Mouse (Mus musculus) MEL (cell line): ENCODE data around the gene Rab11fip4. TPM values are rescaled to one million over a fixed set of nuclear protein-coding genes. Genes with fewer than 3 reads are reported as not detected.

Source experiments
- DNase-seq: peaks from one replicate; pipeline ENCODE4 v3.0.0; 2011; ENCODE audit warnings: low read depth, low spot score
- H3K27ac ChIP-seq: 2 replicates; pipeline ENCODE4 v1.5.1; 2012; ENCODE audit warnings: low read depth, mild to moderate bottlenecking, control low read depth, low read length, moderate library complexity; ENCODE audit not compliant: control insufficient read depth
- H3K27me3 ChIP-seq, 2 experiments: fragments of 150-350 bp in 1 of 2; sonication (generic) in 1 of 2; 2 replicates each; pipeline ENCODE4 v1.6.1; 2012; ENCODE audit warnings: low read length in 2 of 2, mild to moderate bottlenecking in 2 of 2, improper control_type of control experiment in 1 of 2, moderate library complexity in 1 of 2; ENCODE audit not compliant: insufficient read depth in 2 of 2, control insufficient read depth in 1 of 2
- H3K36me3 ChIP-seq, 2 experiments: 2 replicates each; pipeline ENCODE4 v1.6.1; 2012 to 2014; ENCODE audit warnings: low read length in 2 of 2, improper control_type of control experiment in 1 of 2, inconsistent platforms in 1 of 2, mild to moderate bottlenecking in 1 of 2; ENCODE audit not compliant: insufficient read depth in 2 of 2, control insufficient read depth in 1 of 2
- H3K4me1 ChIP-seq, 2 experiments: fragments of 150-350 bp in 1 of 2; sonication (generic) in 1 of 2; 2 replicates each; pipeline ENCODE4 v1.6.1; 2012; ENCODE audit warnings: low read length in 2 of 2, improper control_type of control experiment in 1 of 2, mild to moderate bottlenecking in 1 of 2; ENCODE audit not compliant: insufficient read depth in 2 of 2, control insufficient read depth in 1 of 2
- H3K4me3 ChIP-seq, 2 experiments: fragments of 150-350 bp in 1 of 2; sonication (generic) in 1 of 2; 2 replicates each; pipeline ENCODE4 v1.5.1; 2012; ENCODE audit warnings: low read depth in 2 of 2, low read length in 2 of 2, mild to moderate bottlenecking in 2 of 2, moderate library complexity in 2 of 2, control low read depth in 1 of 2, improper control_type of control experiment in 1 of 2; ENCODE audit not compliant: control insufficient read depth in 1 of 2, insufficient read depth in 1 of 2
- H3K79me2 ChIP-seq: 2 replicates; pipeline ENCODE4 v1.6.1; 2012; ENCODE audit warnings: mild to moderate bottlenecking, low read length, moderate library complexity; ENCODE audit not compliant: control insufficient read depth, poor library complexity, insufficient read depth
- H3K9ac ChIP-seq: 2 replicates; pipeline ENCODE4 v1.6.1; 2012; ENCODE audit warnings: low read depth, mild to moderate bottlenecking, control low read depth, low read length, moderate library complexity; ENCODE audit not compliant: control insufficient read depth, poor library complexity, severe bottlenecking
- H3K9me3 ChIP-seq: fragments of 150-350 bp; sonication (generic); replicated peaks from 2 replicates; pipeline ENCODE4 v1.6.1; 2012; ENCODE audit warnings: mild to moderate bottlenecking, low read length, improper control_type of control experiment, moderate library complexity; ENCODE audit not compliant: insufficient read depth
- CHD1 ChIP-seq: IDR thresholded peaks from 2 replicates; pipeline ENCODE4 v1.6.1; 2012; ENCODE audit warnings: low read depth, mild to moderate bottlenecking, inconsistent platforms, low read length, improper control_type of control experiment
- CHD2 ChIP-seq: IDR thresholded peaks from 2 replicates; pipeline ENCODE4 v1.6.1; 2011; ENCODE audit warnings: low read length, improper control_type of control experiment
- E2F4 ChIP-seq: IDR thresholded peaks from 2 replicates; pipeline ENCODE4 v1.6.1; 2011; ENCODE audit warnings: low read depth, low read length, improper control_type of control experiment, borderline replicate concordance
- ELF1 ChIP-seq: IDR thresholded peaks from 2 replicates; pipeline ENCODE4 v1.6.1; 2014; ENCODE audit warnings: low read depth, mild to moderate bottlenecking, inconsistent platforms, low read length, improper control_type of control experiment, moderate library complexity
- ETS1 ChIP-seq: IDR thresholded peaks from 2 replicates; pipeline ENCODE4 v1.6.1; 2012; ENCODE audit warnings: low read depth, mild to moderate bottlenecking, inconsistent platforms, low read length, improper control_type of control experiment, moderate library complexity
- JUND ChIP-seq: IDR thresholded peaks from 2 replicates; pipeline ENCODE4 v1.6.1; 2011; ENCODE audit warnings: low read depth, mild to moderate bottlenecking, improper control_type of control experiment, low read length
- KAT2A ChIP-seq: conservative IDR thresholded peaks from 2 replicates; pipeline ENCODE4 v1.6.1; 2012; ENCODE audit warnings: low read depth, low read length, improper control_type of control experiment, inconsistent platforms
- MAX ChIP-seq: IDR thresholded peaks from 2 replicates; pipeline ENCODE4 v1.6.1; 2011; ENCODE audit warnings: low read length, improper control_type of control experiment
- MAZ ChIP-seq: IDR thresholded peaks from 2 replicates; pipeline ENCODE4 v1.6.1; 2012; ENCODE audit warnings: low read depth, mild to moderate bottlenecking, inconsistent platforms, low read length, improper control_type of control experiment
- MEF2A ChIP-seq: IDR thresholded peaks from 2 replicates; pipeline ENCODE4 v1.6.1; 2014; ENCODE audit warnings: low read depth, mild to moderate bottlenecking, inconsistent platforms, low read length, improper control_type of control experiment; ENCODE audit not compliant: poor library complexity, insufficient replicate concordance, severe bottlenecking; ENCODE audit errors: extremely low read depth
- MXI1 ChIP-seq: IDR thresholded peaks from 2 replicates; pipeline ENCODE4 v1.6.1; 2011; ENCODE audit warnings: mild to moderate bottlenecking, low read depth, low read length, improper control_type of control experiment
- MYB ChIP-seq: IDR thresholded peaks from 2 replicates; pipeline ENCODE4 v1.6.1; 2011; ENCODE audit warnings: mild to moderate bottlenecking, low read depth, low read length, improper control_type of control experiment
- MYC ChIP-seq: IDR thresholded peaks from 2 replicates; pipeline ENCODE4 v1.6.1; 2011; ENCODE audit warnings: low read depth, mild to moderate bottlenecking, low read length, improper control_type of control experiment, moderate library complexity
- NELFE ChIP-seq: IDR thresholded peaks from 2 replicates; pipeline ENCODE4 v1.6.1; 2011; ENCODE audit warnings: low read depth, low read length, improper control_type of control experiment
- NRF1 ChIP-seq: IDR thresholded peaks from 2 replicates; pipeline ENCODE4 v1.6.1; 2014; ENCODE audit warnings: low read depth, mild to moderate bottlenecking, inconsistent platforms, low read length, improper control_type of control experiment, moderate library complexity; ENCODE audit not compliant: poor library complexity, insufficient read depth, severe bottlenecking
- POLR2AphosphoS2 ChIP-seq: IDR thresholded peaks from 2 replicates; pipeline ENCODE4 v1.6.1; 2011; ENCODE audit warnings: low read length, improper control_type of control experiment
- POLR2AphosphoS5 ChIP-seq: IDR thresholded peaks from 2 replicates; pipeline ENCODE4 v1.6.1; 2012; ENCODE audit warnings: low read depth, borderline replicate concordance, mild to moderate bottlenecking, inconsistent platforms, low read length, moderate library complexity, mixed read lengths
- RAD21 ChIP-seq: IDR thresholded peaks from 2 replicates; pipeline ENCODE4 v1.6.1; 2011; ENCODE audit warnings: mild to moderate bottlenecking, low read depth, low read length, improper control_type of control experiment
- RCOR1 ChIP-seq: IDR thresholded peaks from 2 replicates; pipeline ENCODE4 v1.6.1; 2012; ENCODE audit warnings: low read depth, mild to moderate bottlenecking, inconsistent platforms, low read length, improper control_type of control experiment
- SMC3 ChIP-seq: IDR thresholded peaks from 2 replicates; pipeline ENCODE4 v1.6.1; 2011; ENCODE audit warnings: low read depth, low read length, improper control_type of control experiment
- TAL1 ChIP-seq: IDR thresholded peaks from 2 replicates; pipeline ENCODE4 v1.6.1; 2012; ENCODE audit warnings: mild to moderate bottlenecking, inconsistent platforms, low read length, moderate library complexity, mixed read lengths
- TBP ChIP-seq: IDR thresholded peaks from 2 replicates; pipeline ENCODE4 v1.8.0; 2011; ENCODE audit warnings: low read depth, low read length, improper control_type of control experiment
- TCF12 ChIP-seq: IDR thresholded peaks from 2 replicates; pipeline ENCODE4 v1.6.1; 2014; ENCODE audit warnings: low read depth, mild to moderate bottlenecking, inconsistent platforms, low read length, improper control_type of control experiment, moderate library complexity
- UBTF ChIP-seq: IDR thresholded peaks from 2 replicates; pipeline ENCODE4 v1.6.1; 2012; ENCODE audit warnings: low read depth, mild to moderate bottlenecking, inconsistent platforms, low read length, improper control_type of control experiment, moderate library complexity, borderline replicate concordance; ENCODE audit not compliant: insufficient read depth
- USF2 ChIP-seq, 2 experiments: IDR thresholded peaks; 2 replicates each; pipeline ENCODE4 v1.6.1; 2011 to 2012; ENCODE audit warnings: improper control_type of control experiment in 2 of 2, low read length in 2 of 2, borderline replicate concordance in 1 of 2, inconsistent platforms in 1 of 2, low read depth in 1 of 2, mild to moderate bottlenecking in 1 of 2; ENCODE audit not compliant: insufficient read depth in 1 of 2
- ZC3H11A ChIP-seq: IDR thresholded peaks from 2 replicates; pipeline ENCODE4 v1.6.1; 2012; ENCODE audit warnings: low read depth, mild to moderate bottlenecking, inconsistent platforms, low read length, improper control_type of control experiment
- ZKSCAN1 ChIP-seq: IDR thresholded peaks from 2 replicates; pipeline ENCODE4 v1.6.1; 2012; ENCODE audit warnings: low read depth, mild to moderate bottlenecking, inconsistent platforms, low read length, improper control_type of control experiment, moderate library complexity
- polyA plus RNA-seq, 2 experiments: library from polyadenylated mRNA; stranded (reverse) in 1 of 2; unstranded in 1 of 2; fragments of >175 nt in 1 of 2; fragments of >200 nt in 1 of 2; gene quantifications; 2 replicates each; pipeline versions ENCODE4 v1.2.1 to v1.2.4; 2012; ENCODE audit warnings: low replicate concordance in 2 of 2, low read depth in 1 of 2; ENCODE audit not compliant: insufficient read length in 2 of 2, insufficient read depth in 1 of 2, missing spikeins in 1 of 2
- total RNA-seq: library from RNA; depleted of rRNA; stranded (reverse); fragments of 300-350 nt; gene quantifications from 2 replicates; pipeline ENCODE4 v1.2.3, GENCODE M21; 2012

Gene Rab11fip4
- total and polyA plus RNA-seq, 3 experiments = under 0.01 to 0.03 TPM; not detected in 1

- DNase-seq = peak; percentile 87
- peak overlapping the region; percentile 63 to 85 for H3K4me3 ChIP-seq
- peak overlapping the region; percentile 75 for H3K27ac ChIP-seq
- peaks cover 10% of the 10 kb centered on the region for H3K79me2 ChIP-seq
- peak overlapping the region; percentile 92 for H3K9ac ChIP-seq
- TF ChIP-seq E2F4 = no peak
- no peak for TF ChIP-seq MAZ
- no peak for TF ChIP-seq RAD21
- 0 out of 2 replicates have a peak, but pooled peaks have one; percentile 58 for TF ChIP-seq CHD1
- TF ChIP-seq UBTF = peak; percentile 48; the same call in 1 of the 2 replicates
- peak; percentile 17; the same call in 1 of the 2 replicates for TF ChIP-seq MAX
- no peak for TF ChIP-seq JUND
- H3K27me3 ChIP-seq = no peaks in the 10 kb centered on the region
- no peaks in the 10 kb centered on the region for H3K9me3 ChIP-seq
- peaks cover 0 to 7% of the 10 kb centered on the region in 2 experiments; a peak in 2 of 4 replicates for H3K36me3 ChIP-seq
- H3K4me1 ChIP-seq = peaks cover 0 to 10% of the 10 kb centered on the region in 2 experiments; a peak in 2 of 4 replicates
Observed at GRCm38 (mm10) chr11:79703885-79704291, 112.9 kb downstream of the Rab11fip4 start.

DNA sequence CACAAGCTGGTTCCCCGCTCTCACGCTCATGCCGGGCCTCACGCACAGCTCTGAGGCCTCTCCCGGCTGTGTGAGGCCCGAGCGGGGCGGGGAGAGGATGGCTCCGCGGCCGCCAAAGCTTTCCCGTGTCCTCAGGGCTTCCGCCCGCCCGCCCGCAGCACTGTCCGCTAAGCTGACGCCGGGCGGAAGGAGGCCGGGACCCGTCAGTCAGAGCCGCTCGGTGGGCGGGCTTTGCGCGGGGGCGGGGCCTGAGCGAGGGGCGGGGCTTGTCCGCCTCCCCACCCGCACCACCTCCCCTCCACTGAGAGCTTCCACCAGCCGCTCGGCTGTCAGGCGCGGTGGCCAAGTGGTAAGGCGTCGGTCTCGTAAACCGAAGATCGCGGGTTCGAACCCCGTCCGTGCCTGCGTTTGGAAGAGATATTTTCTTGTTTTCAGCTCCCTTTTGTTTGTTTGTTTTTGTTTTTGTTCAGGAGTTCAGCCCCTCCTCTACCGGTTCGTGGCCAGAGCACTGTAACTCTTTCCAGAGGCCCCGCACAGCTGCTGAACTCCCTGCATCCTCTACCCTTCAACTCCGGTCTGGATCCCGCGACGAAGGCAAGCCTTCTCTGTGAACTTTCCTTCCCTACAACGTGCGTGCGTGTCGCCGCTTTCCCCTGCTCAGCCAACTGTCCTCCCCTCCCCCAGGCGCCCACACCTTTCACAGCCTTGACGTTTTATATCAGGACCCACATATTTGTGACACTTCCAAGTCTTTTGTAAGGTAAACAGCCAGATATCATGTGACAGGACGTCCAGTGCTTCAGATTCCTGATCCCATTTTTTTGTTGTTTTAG lies 113.5 kb downstream of the Rab11fip4 start:
- H3K4me3 ChIP-seq = peak overlapping the region; percentile 63 to 85
- H3K9ac ChIP-seq = peak overlapping the region; percentile 92
- H3K79me2 ChIP-seq = peaks cover 10% of the 10 kb centered on the region
- DNase-seq = peak; percentile 97
- peaks cover 0 to 7% of the 10 kb centered on the region in 2 experiments; a peak in 2 of 4 replicates for H3K36me3 ChIP-seq
- no peaks in the 10 kb centered on the region for H3K27me3 ChIP-seq
- H3K4me1 ChIP-seq = peaks cover 0 to 10% of the 10 kb centered on the region in 2 experiments; a peak in 2 of 4 replicates
- peak overlapping the region; percentile 75 for H3K27ac ChIP-seq
- no peaks in the 10 kb centered on the region for H3K9me3 ChIP-seq
- TF ChIP-seq USF2 (IDR thresholded peaks at IDR 0.05; ENCODE audit: borderline replicate concordance in 1 of 2, insufficient read depth in 1 of 2, low read depth in 1 of 2, low read length in 2 of 2) (no peak), MAX (peak; percentile 69; the same call in 1 of the 2 replicates), NRF1 (0 out of 2 replicates have a peak, but pooled peaks have one; percentile 19), ETS1 (peak; percentile 41; the same call in 1 of the 2 replicates), MEF2A (no peak), CHD2 (peak; percentile 45; the same call in 1 of the 2 replicates), POLR2AphosphoS2 (peak; percentile 77; the same call in 1 of the 2 replicates), SMC3 (no peak; the same call in 1 of the 2 replicates), MYC (peak; percentile 70; the same call in 1 of the 2 replicates), MYB (no peak), ELF1 (peak; percentile 78), ZKSCAN1 (no peak), RCOR1 (peak; percentile 14; the same call in 1 of the 2 replicates), KAT2A (no peak; the same call in 1 of the 2 replicates), E2F4 (no peak), TCF12 (peak; percentile 61; the same call in 1 of the 2 replicates), NELFE (peak; percentile 84), TBP (peak; percentile 99), ZC3H11A (no peak), MXI1 (peak; percentile 86), TAL1 (no peak), POLR2AphosphoS5 (no peak)
